Mouse (Mus musculus) spleen, adult 2 months (tissue): ENCODE results near the gene Gm21985. TPM values are rescaled to one million over a fixed set of nuclear protein-coding genes. Genes with fewer than 3 reads are reported as not detected.
"Not testable (repeated sequence)": the region's sequence is repeated elsewhere in the genome, so short reads cannot be mapped to it uniquely, and the experiment has no call there.

Experiments
- DNase-seq, 2 experiments: peaks; one replicate each; pipeline versions ENCODE4 v3.0.0 to v3.0.0-alpha.2; 2012 to 2021; ENCODE audit warnings: low spot score in 2 of 2, low read depth in 1 of 2
- H3K27ac ChIP-seq: fragments of 200-500 bp; 2 replicates; pipeline ENCODE4 v1.5.1; 2012; ENCODE audit warnings: low read length, inconsistent platforms; ENCODE audit not compliant: insufficient read depth
- H3K27me3 ChIP-seq: fragments of 200-500 bp; 2 replicates; pipeline ENCODE4 v1.6.1; 2012; ENCODE audit warnings: mild to moderate bottlenecking, moderate library complexity, low read length, inconsistent platforms; ENCODE audit not compliant: control insufficient read depth, insufficient read depth
- H3K36me3 ChIP-seq: fragments of 200-500 bp; 2 replicates; pipeline ENCODE4 v1.6.1; 2012; ENCODE audit warnings: mild to moderate bottlenecking, low read length, inconsistent platforms; ENCODE audit not compliant: control insufficient read depth, insufficient read depth
- H3K4me1 ChIP-seq: fragments of 200-500 bp; 2 replicates; pipeline ENCODE4 v1.6.1; 2011; ENCODE audit warnings: inconsistent platforms; ENCODE audit not compliant: control insufficient read depth, insufficient read depth, insufficient read length
- H3K4me3 ChIP-seq: fragments of 200-500 bp; 2 replicates; pipeline ENCODE4 v1.5.1; 2011; ENCODE audit warnings: mild to moderate bottlenecking, inconsistent platforms; ENCODE audit not compliant: insufficient read depth, insufficient read length; ENCODE audit errors: extremely low read depth
- CTCF ChIP-seq: fragments of 200-500 bp; IDR thresholded peaks from 2 replicates; pipeline ENCODE4 v1.5.1; 2011; ENCODE audit warnings: mild to moderate bottlenecking, inconsistent platforms; ENCODE audit not compliant: insufficient read depth, insufficient read length, insufficient replicate concordance; ENCODE audit errors: extremely low read depth
- POLR2A ChIP-seq: fragments of 200-500 bp; IDR thresholded peaks from 2 replicates; pipeline ENCODE4 v1.6.1; 2011; ENCODE audit warnings: low read depth, low read length, inconsistent platforms
- WGBS: fragments of 180-500 bp; shearing (Covaris S2); methylation state at CpG from one replicate; pipeline ENCODE4 v1.1.7; 2018; 5-methylcytosine and 5-hydroxymethylcytosine counted together
- polyA plus RNA-seq: library from polyadenylated mRNA; depleted of rRNA; stranded (reverse); fragments of >200 nt; gene quantifications from 2 replicates; pipeline ENCODE4 v1.2.3, GENCODE M21; 2012

Gm21985 gene
- polyA plus RNA-seq, 1 experiment = not detected

GRCm38 (mm10) chr2:112391346-112392000, 125.4 kb downstream of the Gm21985 start:
- DNase-seq = no peak
- 91% methylated on average over 4 of the region's 4 CpGs for WGBS
- no peak overlapping the region for H3K4me3 ChIP-seq

GRCm38 (mm10) chr2:112392689-112393088, 126.6 kb downstream of the Gm21985 start:
- DNase-seq = no peak
- Histone ChIP-seq H3K4me3 (no peak overlapping the region), H3K27ac (no peak overlapping the region), H3K36me3 (no peaks in the 10 kb centered on the region), H3K4me1 (no peaks in the 10 kb centered on the region; the same call in 1 of the 2 replicates), H3K27me3 (no peaks in the 10 kb centered on the region)
- TF ChIP-seq POLR2A (no peak), CTCF (no peak)
- WGBS = 80% methylated on average over 1 of the region's 1 CpGs

More at GRCm38 (mm10) chr2:112391346-112392000, 125.4 kb downstream of the Gm21985 start:
- TF ChIP-seq CTCF = no peak
- TF ChIP-seq POLR2A = no peak
- Histone ChIP-seq H3K27ac (no peak overlapping the region), H3K27me3 (no peaks in the 10 kb centered on the region), H3K36me3 (no peaks in the 10 kb centered on the region), H3K4me1 (no peaks in the 10 kb centered on the region; the same call in 1 of the 2 replicates)

GRCm38 (mm10) chr2:112393958-112394357, 127.8 kb downstream of the Gm21985 start:
- no peak overlapping the region for H3K4me3 ChIP-seq
- no peaks in the 10 kb centered on the region; the same call in 1 of the 2 replicates for H3K4me1 ChIP-seq
- TF ChIP-seq POLR2A = no peak
- no peak for TF ChIP-seq CTCF
- H3K27ac ChIP-seq = no peak overlapping the region
- H3K27me3 ChIP-seq = no peaks in the 10 kb centered on the region
- no peaks in the 10 kb centered on the region for H3K36me3 ChIP-seq
- no peak for DNase-seq

- 47% methylated on average over 1 of the region's 1 CpGs for WGBS
- no peak for DNase-seq
Observed at GRCm38 (mm10) chr2:112396649-112397048, 130.5 kb downstream of the Gm21985 start.

GRCm38 (mm10) chr2:112407030-112407429, 140.9 kb downstream of the Gm21985 start:
- 96% methylated on average over 3 of the region's 3 CpGs for WGBS

More at GRCm38 (mm10) chr2:112396649-112397048, 130.5 kb downstream of the Gm21985 start:
- H3K4me3 ChIP-seq = no peak overlapping the region
- H3K27me3 ChIP-seq = no peaks in the 10 kb centered on the region
- no peaks in the 10 kb centered on the region; the same call in 1 of the 2 replicates for H3K4me1 ChIP-seq
- H3K27ac ChIP-seq = no peak overlapping the region
- TF ChIP-seq CTCF = no peak
- TF ChIP-seq POLR2A = no peak
- H3K36me3 ChIP-seq = no peaks in the 10 kb centered on the region

GRCm38 (mm10) chr2:112425308-112425707, 159.2 kb downstream of the Gm21985 start:
- WGBS = 83% methylated on average over 3 of the region's 3 CpGs
- DNase-seq = no peak
- Histone ChIP-seq H3K36me3 (no peaks in the 10 kb centered on the region), H3K27me3 (no peaks in the 10 kb centered on the region), H3K4me1 (no peaks in the 10 kb centered on the region), H3K4me3 (no peak overlapping the region), H3K27ac (no peak overlapping the region)
- TF ChIP-seq POLR2A = no peak
- no peak for TF ChIP-seq CTCF

More at GRCm38 (mm10) chr2:112407030-112407429, 140.9 kb downstream of the Gm21985 start:
- no peak overlapping the region for H3K27ac ChIP-seq
- TF ChIP-seq CTCF = no peak
- TF ChIP-seq POLR2A = no peak
- H3K4me3 ChIP-seq = no peak overlapping the region
- DNase-seq = no peak
- H3K4me1 ChIP-seq = no peaks in the 10 kb centered on the region
- no peaks in the 10 kb centered on the region for H3K27me3 ChIP-seq
- H3K36me3 ChIP-seq = peaks cover 13% of the 10 kb centered on the region

- not testable (repeated sequence) for H3K4me1 ChIP-seq, H3K36me3 ChIP-seq, H3K4me3 ChIP-seq, DNase-seq, H3K27me3 ChIP-seq, H3K27ac ChIP-seq
- 89% methylated on average over 3 of the region's 3 CpGs for WGBS
Observed at GRCm38 (mm10) chr2:112428534-112428933, 162.4 kb downstream of the Gm21985 start.
